Mouse (Mus musculus) midbrain, embryonic 13.5 days (tissue): ENCODE results near the gene Shc2. TPM values are rescaled to one million over a fixed set of nuclear protein-coding genes. Genes with fewer than 3 reads are reported as not detected.

Experiments
- ATAC-seq: fragments of 200-750 bp; cut with Nextera tagmentation; 2 replicates; pipeline ENCODE4 v1.8.0; 2017; ENCODE audit warnings: mild to moderate bottlenecking, moderate TSS enrichment, moderate library complexity
- H3K27ac ChIP-seq: fragments of 300-500 bp; sonication (generic); 2 replicates; pipeline ENCODE4 v1.5.1; 2015; ENCODE audit warnings: inconsistent platforms, mild to moderate bottlenecking, moderate library complexity
- H3K27me3 ChIP-seq: fragments of 300-500 bp; sonication (generic); 2 replicates; pipeline ENCODE4 v1.6.1; 2015; ENCODE audit warnings: mild to moderate bottlenecking, inconsistent platforms
- H3K36me3 ChIP-seq: fragments of 300-500 bp; sonication (generic); 2 replicates; pipeline ENCODE4 v1.6.1; 2015; ENCODE audit warnings: mild to moderate bottlenecking, inconsistent platforms
- H3K4me1 ChIP-seq: fragments of 300-500 bp; sonication (generic); replicated peaks from 2 replicates; pipeline ENCODE4 v1.6.1; 2015; ENCODE audit warnings: inconsistent platforms
- H3K4me2 ChIP-seq: fragments of 300-500 bp; sonication (generic); replicated peaks from 2 replicates; pipeline ENCODE4 v1.6.1; 2015; ENCODE audit warnings: moderate library complexity, mild to moderate bottlenecking, inconsistent platforms
- H3K4me3 ChIP-seq: fragments of 300-500 bp; sonication (generic); replicated peaks from 2 replicates; pipeline ENCODE4 v1.5.1; 2015; ENCODE audit warnings: mild to moderate bottlenecking, inconsistent platforms
- H3K9ac ChIP-seq: fragments of 300-500 bp; sonication (generic); replicated peaks from 2 replicates; pipeline ENCODE4 v1.6.1; 2015; ENCODE audit warnings: mild to moderate bottlenecking, inconsistent platforms
- H3K9me3 ChIP-seq: fragments of 300-500 bp; sonication (generic); 2 replicates; pipeline ENCODE4 v1.6.1; 2016; ENCODE audit warnings: mild to moderate bottlenecking, inconsistent platforms
- WGBS: fragments of 180-500 bp; shearing (Covaris S2); methylation state at CpG from one replicate; pipeline ENCODE4 v1.1.7; 2015; 5-methylcytosine and 5-hydroxymethylcytosine counted together
- polyA plus RNA-seq: library from polyadenylated mRNA; unstranded; fragments of >200 nt; fragmentation: Nextera tagmentation; extraction: Ambion mirVana; gene quantifications from 2 replicates; pipeline ENCODE4 v1.2.1, GENCODE M21; 2015

The Shc2 gene
- 18.4 and 20.5 TPM in 2 replicates for polyA plus RNA-seq

DNA sequence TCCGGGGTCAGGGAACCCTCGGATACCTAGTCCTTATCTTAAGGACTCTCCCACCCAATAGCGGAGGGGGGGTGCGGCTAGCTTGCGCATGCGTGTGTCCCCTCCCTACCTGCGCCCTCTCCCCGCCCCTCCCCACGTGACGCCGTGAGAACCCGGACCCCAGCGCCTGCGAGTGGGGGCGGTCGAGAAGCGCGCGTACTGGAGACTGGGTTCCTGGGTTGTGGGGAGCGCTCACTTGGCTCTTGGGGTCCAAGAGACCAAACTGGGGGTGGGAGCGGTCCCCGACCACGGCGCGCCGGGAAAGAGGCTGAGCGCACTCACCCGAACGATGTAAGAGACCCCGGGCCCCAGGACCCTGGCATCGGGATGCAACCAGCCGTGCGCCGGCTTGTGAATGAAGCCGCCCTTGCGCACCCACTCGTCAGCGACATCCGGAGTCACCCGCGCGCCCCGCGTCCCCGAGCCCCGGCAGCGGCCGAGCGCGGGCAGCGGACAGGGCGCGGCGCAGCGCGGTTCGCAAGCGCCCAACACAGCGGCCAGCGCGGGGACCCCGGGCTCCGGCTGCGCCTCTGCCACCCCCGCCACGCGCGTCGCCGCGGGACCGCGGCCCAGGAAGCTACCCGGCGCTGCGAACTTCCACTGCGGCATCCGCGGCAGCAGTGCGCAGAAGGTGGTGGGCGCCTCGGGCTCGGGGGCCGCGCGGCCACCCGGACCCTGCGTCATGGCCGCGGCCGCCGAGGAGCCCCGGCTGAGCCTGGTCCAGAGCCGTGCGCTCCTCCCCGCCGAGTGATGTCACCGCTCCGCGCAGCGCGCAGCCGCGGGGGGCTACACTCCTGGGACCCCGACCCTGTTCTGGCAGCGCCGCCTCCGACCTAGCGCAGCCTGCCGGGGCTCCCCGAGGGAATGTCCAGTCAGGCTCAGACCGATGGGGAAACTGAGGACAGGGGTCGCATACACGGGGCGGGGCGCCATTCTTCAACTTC is at the start of gene Shc2:
TSS of gene Shc2 (minus strand) at position 791 of the 983 bp plus-strand sequence.
- WGBS, result under 1% methylated on average over 76 of the region's 116 CpGs
- no peaks in the 10 kb centered on the region for H3K9me3 ChIP-seq
- H3K4me1 ChIP-seq, result peaks cover 23% of the 10 kb centered on the region
- peak; percentile 89 for ATAC-seq
- peak within 1 kb of the TSS; percentile 75 for H3K4me3 ChIP-seq
- no peaks in the 10 kb centered on the region for H3K36me3 ChIP-seq
- H3K4me2 ChIP-seq, result peak within 1 kb of the TSS; percentile 66
- peak within 1 kb of the TSS; percentile 87 for H3K9ac ChIP-seq
- H3K27me3 ChIP-seq, result peaks cover 36% of the 10 kb centered on the region
- H3K27ac ChIP-seq, result peak within 1 kb of the TSS; percentile 92

DNA sequence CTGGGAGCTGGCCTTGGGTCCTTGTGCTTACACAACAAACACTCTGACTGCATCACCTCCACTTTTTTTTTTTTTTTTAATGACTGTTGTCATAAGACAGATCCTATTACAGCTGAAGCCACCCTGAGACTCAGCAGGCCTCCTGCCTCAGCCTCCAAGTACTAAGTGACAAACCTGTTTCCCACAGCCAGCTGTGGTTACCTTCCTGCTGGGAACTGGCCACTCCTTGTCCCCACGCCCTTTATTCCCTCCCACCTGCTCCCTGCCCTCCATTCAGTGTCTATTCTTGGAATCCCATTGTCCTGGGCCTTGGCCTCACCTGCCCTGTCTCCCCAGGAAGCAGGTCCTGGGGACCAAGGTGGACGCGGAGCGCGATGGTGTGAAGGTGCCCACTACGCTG is 49.8 kb upstream of the Shc2 start:
- peaks cover 53% of the 10 kb centered on the region for H3K36me3 ChIP-seq
- H3K27ac ChIP-seq, result no peak overlapping the region
- no peak overlapping the region for H3K4me2 ChIP-seq
- H3K4me1 ChIP-seq, result peaks cover 20% of the 10 kb centered on the region
- no peak overlapping the region for H3K9ac ChIP-seq
- no peaks in the 10 kb centered on the region for H3K9me3 ChIP-seq
- ATAC-seq, result no peak
- 97% methylated on average over 6 of the region's 6 CpGs for WGBS
- H3K4me3 ChIP-seq, result no peak overlapping the region
- no peaks in the 10 kb centered on the region for H3K27me3 ChIP-seq

DNA sequence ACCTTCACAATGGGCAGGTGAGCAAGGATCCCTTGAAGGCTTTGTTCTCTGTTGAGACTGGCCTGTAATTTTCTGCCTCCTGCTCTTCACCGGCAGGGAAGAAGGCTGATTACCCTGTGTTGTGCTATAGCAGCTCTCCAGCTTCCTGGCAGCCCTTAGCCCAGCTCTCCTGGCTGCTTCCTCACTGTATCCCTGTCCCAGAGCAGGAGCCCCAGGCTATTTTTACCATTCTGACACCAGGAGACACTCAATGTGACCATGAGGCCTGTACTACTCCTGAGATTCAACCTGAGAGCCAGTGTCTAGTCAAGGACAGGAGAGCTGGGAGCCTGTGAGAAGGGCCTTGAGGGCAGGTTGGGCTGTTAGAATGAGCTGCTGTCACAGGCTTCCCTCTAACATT is 49.0 kb upstream of the Shc2 start:
- Histone ChIP-seq H3K4me1 (peaks cover 20% of the 10 kb centered on the region), H3K27ac (no peak overlapping the region), H3K4me3 (no peak overlapping the region), H3K4me2 (no peak overlapping the region), H3K9me3 (no peaks in the 10 kb centered on the region), H3K27me3 (no peaks in the 10 kb centered on the region), H3K36me3 (peaks cover 53% of the 10 kb centered on the region), H3K9ac (no peak overlapping the region)
- WGBS, result 100% methylated on average over 1 of the region's 1 CpGs
- ATAC-seq, result no peak

DNA sequence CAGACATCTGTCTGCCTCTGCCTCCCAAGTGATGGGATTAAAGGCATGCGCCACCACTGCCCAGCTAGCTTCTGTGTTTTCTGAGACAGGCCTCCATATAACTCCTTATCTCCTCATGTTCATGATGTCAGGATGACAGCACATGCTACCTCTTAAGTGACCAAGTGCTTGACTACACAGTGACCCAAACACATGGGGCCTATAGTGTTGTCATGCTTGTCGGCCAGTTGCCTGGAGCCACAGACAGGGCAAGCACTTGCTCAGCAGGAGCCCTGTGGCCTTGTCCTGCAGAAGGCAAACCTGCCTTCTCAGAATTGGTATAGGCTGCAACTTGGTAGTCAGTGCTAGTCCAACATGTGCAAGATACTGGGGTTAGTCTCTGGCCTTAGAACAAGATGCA is 48.5 kb upstream of the Shc2 start:
- no peak for ATAC-seq
- no peak overlapping the region for H3K4me3 ChIP-seq

DNA sequence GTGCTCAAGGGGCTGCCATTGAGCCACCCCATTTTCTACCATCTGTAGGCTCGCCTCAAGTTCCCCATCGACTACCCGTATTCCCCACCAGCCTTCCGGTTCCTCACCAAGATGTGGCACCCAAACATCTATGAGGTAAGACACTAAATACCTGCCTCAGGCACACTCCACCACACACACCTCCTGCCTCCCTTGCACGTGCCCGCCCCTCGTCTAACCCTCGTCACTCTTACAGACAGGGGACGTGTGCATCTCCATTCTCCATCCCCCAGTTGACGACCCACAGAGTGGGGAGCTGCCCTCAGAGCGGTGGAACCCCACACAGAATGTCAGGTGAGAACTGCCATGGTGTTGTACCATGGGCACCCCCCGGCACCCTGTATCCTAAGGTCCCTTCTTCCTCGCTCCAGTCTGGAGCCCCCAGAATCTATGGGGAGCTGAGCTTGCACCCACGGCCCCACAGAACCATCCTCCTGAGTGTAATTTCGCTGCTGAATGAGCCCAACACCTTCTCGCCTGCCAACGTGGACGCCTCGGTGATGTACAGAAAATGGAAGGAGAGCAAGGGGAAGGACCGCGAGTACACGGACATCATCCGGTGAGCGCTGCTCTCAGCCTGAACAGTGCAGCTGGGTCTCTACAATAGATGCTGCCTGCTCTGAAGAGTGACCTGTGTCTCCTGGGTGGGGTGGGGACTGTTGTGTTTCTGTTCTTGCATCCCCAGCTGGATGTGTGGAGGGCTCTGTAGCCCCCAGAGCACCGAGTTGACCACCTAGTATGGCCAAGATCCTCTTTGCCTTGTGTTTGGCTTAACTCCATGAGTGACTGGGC is 47.3 kb upstream of the Shc2 start:
- Histone ChIP-seq H3K4me2 (no peak overlapping the region), H3K4me1 (peaks cover 27% of the 10 kb centered on the region), H3K36me3 (peaks cover 53% of the 10 kb centered on the region), H3K9me3 (no peaks in the 10 kb centered on the region), H3K9ac (no peak overlapping the region), H3K4me3 (no peak overlapping the region), H3K27me3 (no peaks in the 10 kb centered on the region), H3K27ac (no peak overlapping the region)
- ATAC-seq, result no peak
- WGBS, result 95% methylated on average over 25 of the region's 25 CpGs

More for the DNA sequence above, 48.5 kb upstream of the Shc2 start:
- H3K4me2 ChIP-seq, result no peak overlapping the region
- H3K27ac ChIP-seq, result no peak overlapping the region
- 90% methylated on average over 2 of the region's 2 CpGs for WGBS
- no peaks in the 10 kb centered on the region for H3K27me3 ChIP-seq
- peaks cover 53% of the 10 kb centered on the region for H3K36me3 ChIP-seq
- H3K9me3 ChIP-seq, result no peaks in the 10 kb centered on the region
- no peak overlapping the region for H3K9ac ChIP-seq
- H3K4me1 ChIP-seq, result peaks cover 22% of the 10 kb centered on the region

DNA sequence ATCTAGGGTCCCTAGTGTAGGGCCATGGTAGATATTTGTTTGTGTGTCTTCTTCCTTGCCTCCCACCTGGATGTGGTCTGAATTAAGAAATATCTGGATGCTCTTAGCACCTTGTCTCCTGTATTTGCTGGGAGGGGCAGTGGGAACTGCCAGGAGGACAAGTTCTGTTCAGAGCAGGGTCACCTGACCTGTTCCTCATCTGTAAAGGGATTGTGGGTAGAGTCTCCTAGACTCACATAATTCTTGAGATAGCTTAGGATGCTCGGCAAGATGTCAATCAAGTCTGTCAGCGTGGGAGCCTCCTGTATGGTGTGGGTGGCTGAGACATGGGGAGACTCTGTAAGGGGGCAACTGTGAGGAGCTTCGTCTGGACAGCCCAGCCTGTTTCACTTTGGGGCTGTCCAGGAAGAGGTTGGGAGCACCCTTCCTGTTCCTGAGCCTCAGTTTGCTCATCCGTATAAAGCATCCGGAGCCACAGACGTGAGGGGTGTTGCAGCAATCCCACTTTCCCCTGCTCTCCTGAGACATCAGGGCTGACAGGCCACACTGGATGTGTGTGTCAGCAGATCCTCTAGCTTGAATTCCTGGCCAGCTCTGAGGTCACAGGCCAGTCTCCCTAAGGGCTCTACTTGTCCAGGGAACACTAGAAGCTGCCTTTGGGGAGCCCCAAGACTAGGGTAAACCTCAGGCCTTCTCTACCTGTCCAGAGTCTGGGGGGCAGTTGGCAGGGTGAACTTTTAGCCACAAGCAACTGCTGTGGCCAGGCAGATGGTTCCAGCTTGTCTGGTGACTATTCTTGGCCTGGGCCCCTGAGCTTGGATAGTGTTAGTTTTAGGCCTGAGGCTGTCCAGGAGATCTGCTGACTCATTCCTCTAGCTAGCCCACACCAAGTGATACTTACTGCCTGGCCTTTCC is 46.3 kb upstream of the Shc2 start:
- Histone ChIP-seq H3K9me3 (no peaks in the 10 kb centered on the region), H3K27me3 (no peaks in the 10 kb centered on the region), H3K9ac (peak overlapping the region; percentile 88; the same call in 1 of the 2 replicates), H3K4me3 (peak overlapping the region; percentile 90), H3K36me3 (peaks cover 48% of the 10 kb centered on the region), H3K4me2 (peak overlapping the region; percentile 99), H3K4me1 (peaks cover 27% of the 10 kb centered on the region), H3K27ac (no peak overlapping the region)
- WGBS, result 93% methylated on average over 6 of the region's 6 CpGs
- no peak for ATAC-seq

DNA sequence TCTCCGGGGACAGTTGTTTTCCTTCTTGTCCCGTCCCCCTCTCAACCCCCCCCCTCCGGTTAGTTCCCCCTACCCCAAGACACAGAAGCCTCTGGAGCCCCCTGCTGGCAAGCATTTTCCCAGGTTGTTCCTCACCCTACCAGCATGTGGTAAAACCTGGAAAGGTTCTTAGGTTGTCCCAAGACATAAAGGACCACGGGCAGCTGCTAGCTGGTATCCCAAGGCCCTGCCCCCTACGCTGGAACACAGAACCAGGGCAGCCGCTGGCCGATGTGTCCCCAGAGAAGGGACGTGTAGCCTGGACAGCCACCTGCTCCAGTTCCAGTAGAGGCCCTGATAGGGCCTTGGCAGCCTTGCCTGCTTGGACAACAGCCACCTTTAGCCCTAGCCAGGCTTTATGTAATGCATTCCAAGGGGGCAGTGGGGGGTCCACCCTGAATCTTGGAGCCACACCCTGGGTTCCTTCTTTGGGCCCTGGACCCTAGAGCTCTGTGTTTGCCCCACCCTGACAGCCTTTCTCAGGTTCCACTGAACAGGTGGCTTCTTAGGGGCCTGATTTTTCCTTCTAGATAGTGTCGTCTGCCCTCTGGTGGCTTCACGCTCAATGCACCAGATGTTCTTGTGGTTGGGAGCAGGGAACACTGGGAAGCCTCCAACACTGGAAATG is 45.3 kb upstream of the Shc2 start:
- H3K27ac ChIP-seq, result 0 out of 2 replicates have a peak overlapping the region, but pooled peaks have one; percentile 39
- no peak for ATAC-seq

DNA sequence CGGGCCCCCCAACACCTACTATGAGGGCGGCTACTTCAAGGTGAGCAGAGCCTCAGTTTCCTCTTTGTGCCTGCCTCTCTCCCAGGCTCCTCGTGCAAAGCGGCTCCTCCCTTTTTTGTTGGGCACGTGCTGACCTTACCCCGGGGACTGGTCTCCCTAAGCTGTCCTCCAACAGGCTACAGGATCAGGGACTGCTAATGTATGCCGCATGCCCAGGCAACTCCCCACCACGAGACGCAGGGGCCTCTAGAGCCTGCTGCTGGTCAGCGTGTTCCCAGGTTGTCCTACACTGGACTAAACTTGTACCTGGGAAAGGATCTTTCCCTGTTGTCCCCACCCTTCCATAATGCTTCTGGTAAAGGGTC is 44.8 kb upstream of the Shc2 start:
- Histone ChIP-seq H3K4me3 (peak overlapping the region; percentile 90), H3K9me3 (no peaks in the 10 kb centered on the region), H3K9ac (peak overlapping the region; percentile 88), H3K36me3 (peaks cover 34% of the 10 kb centered on the region), H3K4me1 (peaks cover 27% of the 10 kb centered on the region), H3K27me3 (no peaks in the 10 kb centered on the region), H3K4me2 (peak overlapping the region; percentile 99), H3K27ac (peak overlapping the region; percentile 72)
- WGBS, result 0% methylated on average over 10 of the region's 10 CpGs
- peak; percentile 6 for ATAC-seq

More for the DNA sequence above, 45.3 kb upstream of the Shc2 start:
- Histone ChIP-seq H3K36me3 (peaks cover 39% of the 10 kb centered on the region), H3K4me1 (peaks cover 27% of the 10 kb centered on the region), H3K27me3 (no peaks in the 10 kb centered on the region), H3K4me3 (peak overlapping the region; percentile 90), H3K4me2 (peak overlapping the region; percentile 99), H3K9me3 (no peaks in the 10 kb centered on the region), H3K9ac (peak overlapping the region; percentile 88)
- WGBS, result 4% methylated on average over 10 of the region's 10 CpGs

DNA sequence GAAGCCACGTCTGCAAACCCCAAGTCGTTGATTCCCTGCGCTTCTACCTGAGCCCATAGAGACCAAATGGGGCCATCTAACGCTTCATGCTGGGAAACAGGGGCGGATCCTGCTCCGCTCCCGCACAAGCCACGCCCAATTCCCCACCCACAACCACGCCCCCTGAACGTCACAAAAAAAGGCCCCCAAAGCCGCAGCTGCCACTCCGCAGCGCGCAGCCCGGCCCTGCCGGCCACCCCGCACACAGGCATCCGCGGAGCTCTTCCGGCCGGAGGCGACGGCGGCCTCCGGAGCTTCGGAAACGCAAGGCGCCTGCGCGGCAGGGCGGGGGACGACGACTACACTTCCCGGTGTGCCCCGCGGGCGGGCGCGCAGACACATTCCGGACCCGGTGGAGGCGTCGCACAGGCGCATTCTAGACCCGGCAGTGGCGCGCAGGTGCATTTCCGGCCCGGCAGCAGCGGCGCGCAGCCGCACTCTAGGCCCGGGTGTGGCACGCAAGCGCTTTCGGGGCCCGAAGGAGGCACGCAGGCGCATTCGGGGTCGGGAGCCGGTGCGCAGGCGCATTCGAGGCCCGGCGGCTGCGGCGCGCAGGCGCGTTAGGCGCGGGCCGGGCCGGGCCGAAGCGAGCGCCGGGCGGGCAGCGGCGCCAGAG is 44.0 kb upstream of the Shc2 start, which contains the start of gene Cdc34:
TSS of gene Cdc34 (plus strand) at position 605 of the 655 bp plus-strand sequence.
- Histone ChIP-seq H3K27me3 (no peaks in the 10 kb centered on the region), H3K36me3 (peaks cover 27% of the 10 kb centered on the region), H3K4me3 (peak within 1 kb of the TSS; percentile 90), H3K9ac (peak within 1 kb of the TSS; percentile 88), H3K4me2 (peak within 1 kb of the TSS; percentile 99), H3K4me1 (peaks cover 27% of the 10 kb centered on the region), H3K9me3 (no peaks in the 10 kb centered on the region), H3K27ac (peak within 1 kb of the TSS; percentile 90)
- under 1% methylated on average over 70 of the region's 84 CpGs for WGBS
- peak; percentile 96 for ATAC-seq
